Mouse (Mus musculus) testis, postnatal 14 days (tissue): ENCODE data around the gene Rbm34.
A peak's percentile ranks its signal among the peaks of the same experiment; 100 is the strongest.
"Not testable (repeated sequence)": the region's sequence is repeated elsewhere in the genome, so short reads cannot be mapped to it uniquely, and the experiment has no call there.

Source experiments
- DNase-seq: peaks from one replicate; pipeline ENCODE4 v3.0.0; 2021; ENCODE audit warnings: low spot score

Rbm34 gene

GRCm38 (mm10) chr8:126919255-126919654 lies 51.6 kb downstream of the Rbm34 start:
- DNase-seq = no peak

- DNase-seq = no peak
Observed at GRCm38 (mm10) chr8:126918356-126918755, 52.5 kb downstream of the Rbm34 start.

GRCm38 (mm10) chr8:126917179-126917905 lies 53.5 kb downstream of the Rbm34 start:
- no peak for DNase-seq

- DNase-seq = no peak
Observed at GRCm38 (mm10) chr8:126916611-126917010, 54.3 kb downstream of the Rbm34 start.

GRCm38 (mm10) chr8:126914609-126915375 lies 56.1 kb downstream of the Rbm34 start:
- no peak for DNase-seq

- not testable (repeated sequence) for DNase-seq
Observed at GRCm38 (mm10) chr8:126914107-126914490, 56.8 kb downstream of the Rbm34 start.

- DNase-seq = peak; percentile 57
Observed at GRCm38 (mm10) chr8:126913241-126914106, 57.4 kb downstream of the Rbm34 start.

GRCm38 (mm10) chr8:126909371-126909802 lies 61.5 kb downstream of the Rbm34 start:
- DNase-seq = no peak

- DNase-seq = no peak
Observed at GRCm38 (mm10) chr8:126908805-126909204, 62.1 kb downstream of the Rbm34 start.

GRCm38 (mm10) chr8:126907968-126908367 lies 62.9 kb downstream of the Rbm34 start:
- no peak for DNase-seq

- no peak for DNase-seq
Observed at GRCm38 (mm10) chr8:126907374-126907773, 63.5 kb downstream of the Rbm34 start.

- DNase-seq = no peak
Observed at GRCm38 (mm10) chr8:126905387-126905786, 65.5 kb downstream of the Rbm34 start.

GRCm38 (mm10) chr8:126903927-126904326 lies 66.9 kb downstream of the Rbm34 start:
- no peak for DNase-seq

- no peak for DNase-seq
Observed at GRCm38 (mm10) chr8:126903224-126903895, 67.5 kb downstream of the Rbm34 start.

- DNase-seq = no peak
Observed at GRCm38 (mm10) chr8:126901612-126902011, 69.3 kb downstream of the Rbm34 start.

- no peak for DNase-seq
Observed at GRCm38 (mm10) chr8:126901049-126901448, 69.8 kb downstream of the Rbm34 start.
